Mouse (Mus musculus): ENCODE results near the gene Cyp4f18.

DNA sequence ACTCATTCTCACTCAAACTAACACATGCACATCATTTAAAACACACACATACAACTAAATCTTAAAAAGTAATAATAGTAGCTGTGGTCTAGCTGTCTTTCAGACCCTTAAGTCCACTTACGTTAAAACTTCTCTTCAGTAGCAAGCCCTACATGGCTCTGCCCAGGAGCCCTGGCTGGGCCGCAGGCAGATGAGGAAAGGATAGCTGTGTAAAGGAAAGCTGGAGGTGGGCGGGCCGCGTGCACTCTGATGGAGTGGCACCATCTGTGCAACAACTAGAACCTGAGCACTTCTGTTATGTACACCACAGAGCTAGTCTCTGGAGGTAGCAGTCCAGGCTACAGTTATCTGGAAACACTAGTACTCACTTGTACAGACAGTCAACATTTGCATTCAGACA, 42.2 kb downstream of the Cyp4f18 start:
- TF ChIP-seq MAX (IDR thresholded peaks at IDR 0.05; ENCODE audit: low read depth) (no peak), POLR2A (IDR thresholded peaks at IDR 0.05; ENCODE audit: insufficient read length, low read depth) (no peak), CEBPB (IDR thresholded peaks at IDR 0.05; ENCODE audit: insufficient read depth, poor library complexity, severe bottlenecking) (no peak), E2F4 (IDR thresholded peaks at IDR 0.05; ENCODE audit: insufficient read depth) (no peak), POLR2AphosphoS2 (IDR thresholded peaks at IDR 0.05; ENCODE audit: insufficient read length, low read depth) (no peak), TCF12 (IDR thresholded peaks at IDR 0.05; ENCODE audit: insufficient read depth, poor library complexity, severe bottlenecking) (no peak), MYOD1 (IDR thresholded peaks at IDR 0.05; ENCODE audit: control insufficient read depth in 1 of 3, insufficient read length in 2 of 3, low read depth in 2 of 3) (no peak), SRF (IDR thresholded peaks at IDR 0.05; ENCODE audit: control insufficient read depth, insufficient read length, low read depth) (no peak)

Measured in myocyte (in vitro differentiated cells).